8 mouse cellular contexts compared by ENCODE assay signal in the genomic region with DNA sequence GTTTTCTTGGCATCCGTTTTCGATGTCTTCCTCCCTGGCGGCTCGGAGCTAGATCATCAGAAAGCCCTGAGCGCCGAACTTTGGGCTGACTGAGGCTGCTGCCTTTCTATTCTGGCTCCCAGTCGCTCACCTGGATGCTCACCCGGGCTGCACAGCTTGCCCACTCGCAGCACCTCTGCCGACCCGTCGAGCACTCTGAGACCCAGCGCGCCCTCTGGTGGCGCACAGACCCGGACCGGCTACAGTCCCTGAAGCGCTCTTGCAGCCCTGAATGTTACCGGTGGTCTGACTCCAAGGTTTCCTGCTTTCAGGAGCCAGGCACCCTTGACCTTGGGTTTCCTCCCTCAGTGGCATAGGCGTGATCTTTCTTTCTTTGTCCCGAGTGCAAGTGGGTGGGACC. TPM values are rescaled to one million over a fixed set of nuclear protein-coding genes. Genes with fewer than 3 reads are reported as not detected.
DNase-seq lines count a peak whose midpoint lies in the region; ATAC-seq and TF ChIP-seq lines count a peak whose summit lies in the region.

No protein-coding gene starts in this region.

- WGBS in forebrain, embryonic 13.5 days = 7% methylated on average over 21 of the region's 21 CpGs
- 7% methylated on average over 21 of the region's 21 CpGs for WGBS in liver, postnatal 0 days (ENCODE audit: insufficient replicate concordance)

- TF ChIP-seq EP300 in liver, postnatal 0 days (IDR thresholded peaks at IDR 0.05; ENCODE audit: low read depth) = no peak

- intact Hi-C loops in heart, postnatal 14 days (cut with DNase I) = loop anchor here (2.0 to 5.0 kb wide), 3 partner anchors 100 to 270 kb away; no protein-coding TSS in a partner anchor

- no peak overlapping the region; the same call in 1 of the 2 replicates for H3K9ac ChIP-seq in forebrain, embryonic 13.5 days
- H3K9ac ChIP-seq in liver, postnatal 0 days (replicated peaks) = no peak overlapping the region

- ATAC-seq in forebrain, embryonic 13.5 days = peak; percentile 62; the same call in 1 of the 2 replicates
- no peak for ATAC-seq in liver, postnatal 0 days
- peak; percentile 30; the same call in 1 of the 2 replicates for ATAC-seq in neutrophil, adult 5-6 weeks (ENCODE audit: extremely low read depth, insufficient number of reproducible peaks, low FRiP score, poor library complexity, severe bottlenecking)

- H3K4me1 ChIP-seq in forebrain, embryonic 13.5 days = 0 out of 2 replicates have a peak, but pooled peaks cover 3% of the 10 kb centered on the region
- H3K4me1 ChIP-seq in liver, postnatal 0 days (ENCODE audit: insufficient read depth) = no peaks in the 10 kb centered on the region

- no peaks in the 10 kb centered on the region for H3K36me3 ChIP-seq in forebrain, embryonic 13.5 days (ENCODE audit: poor library complexity, severe bottlenecking)
- H3K36me3 ChIP-seq in liver, postnatal 0 days (replicated peaks; ENCODE audit: insufficient read depth, low read length) = no peaks in the 10 kb centered on the region

- H3K27ac ChIP-seq in forebrain, embryonic 13.5 days = no peak overlapping the region
- H3K27ac ChIP-seq in liver, postnatal 0 days (ENCODE audit: low read depth) = no peak overlapping the region

- peak overlapping the region; percentile 53 for H3K4me2 ChIP-seq in forebrain, embryonic 13.5 days
- H3K4me2 ChIP-seq in liver, postnatal 0 days (ENCODE audit: low read depth, low read length) = peak overlapping the region; percentile 51

- H3K4me3 ChIP-seq in forebrain, embryonic 13.5 days = no peak overlapping the region
- no peak overlapping the region for H3K4me3 ChIP-seq in liver, postnatal 0 days (ENCODE audit: low read depth, low read length)

- peak; percentile 86 for TF ChIP-seq CTCF in liver, postnatal 0 days (IDR thresholded peaks at IDR 0.05; ENCODE audit: low read depth)

- peak; percentile 72 to 75 for DNase-seq in B cell, adult 2 months
- DNase-seq in c-Kit-positive CD71-negative TER-119-negative erythroid progenitor cells, embryonic 14.5 days (ENCODE audit: low read depth) = peak; percentile 33
- peak; percentile 84 to 89 for DNase-seq in heart, postnatal 14 days
- DNase-seq in layer of hippocampus, adult 11-12 months (ENCODE audit: low spot score) = peak; percentile 79
- DNase-seq in liver, postnatal 0 days = peak; percentile 80
- peak; percentile 65 for DNase-seq in testis, postnatal 14 days (ENCODE audit: low spot score)

- peaks cover 22% of the 10 kb centered on the region for H3K27me3 ChIP-seq in forebrain, embryonic 13.5 days
- peaks cover 7% of the 10 kb centered on the region for H3K27me3 ChIP-seq in liver, postnatal 0 days (ENCODE audit: insufficient read depth, low read length)

- H3K9me3 ChIP-seq in forebrain, embryonic 13.5 days (replicated peaks) = no peaks in the 10 kb centered on the region
- no peaks in the 10 kb centered on the region for H3K9me3 ChIP-seq in liver, postnatal 0 days (ENCODE audit: low read length)

RNA-seq across cellular contexts. Expression of a gene that starts 41.8 kb away (rescaled TPM):
- 0.05 and 0.13 TPM in 2 replicates for polyA plus RNA-seq in forebrain, embryonic 13.5 days (2015; fragmentation: Nextera tagmentation; extraction: Ambion mirVana)
- 10 to 100 TPM; 10.3 to 15.5 TPM for total RNA-seq in heart, postnatal 14 days (2021)
- polyA plus RNA-seq in liver, postnatal 0 days (2015; fragmentation: Nextera tagmentation; extraction: Ambion mirVana) = 0.09 and 0.13 TPM in 2 replicates
- total RNA-seq in neutrophil, adult 5-6 weeks (2017) = 0.12 TPM in 1 of 2 replicates, not detected in the other

Comparison
In these comparisons a context has a peak if more than half of its experiments do, and no peak if none do; other contexts are left out.
1. DNase-seq: peak in every context shown above with its lines; median percentile 86 in heart, postnatal 14 days; 80 in liver, postnatal 0 days; 79 in layer of hippocampus, adult 11-12 months; 74 in B cell, adult 2 months; 65 in testis, postnatal 14 days; 33 in c-Kit-positive CD71-negative TER-119-negative erythroid progenitor cells, embryonic 14.5 days.
2. RNA of a gene that starts 41.8 kb away (total RNA-seq): 10.3 to 15.5 TPM in heart, postnatal 14 days; 0.12 TPM in neutrophil, adult 5-6 weeks; every median in the first group is over 10 times any median in the second.